Mouse (Mus musculus): Measurements from ENCODE around the gene Bpifb3.
A peak's percentile ranks its signal among the peaks of the same experiment; 100 is the strongest.

- no peak for TF ChIP-seq POLR2A (IDR thresholded peaks at IDR 0.05; ENCODE audit: low read depth, low read length)
- peak; percentile 86 for TF ChIP-seq CTCF (conservative IDR thresholded peaks at IDR 0.05; ENCODE audit: insufficient read depth, insufficient read length, low read depth, low read length)
These were observed 11.9 kb downstream of the Bpifb3 start for GRCm38 (mm10) chr2:153929871-153930413.
